Mouse (Mus musculus): ENCODE measurements around the gene Capn9. TPM values are rescaled to one million over a fixed set of nuclear protein-coding genes. Genes with fewer than 3 reads are reported as not detected.

Gene Capn9
- 0.09 TPM in 1 of 2 replicates, not detected in the other for polyA plus RNA-seq (2014; fragmentation: Nextera tagmentation; extraction: Ambion mirVana)

DNA sequence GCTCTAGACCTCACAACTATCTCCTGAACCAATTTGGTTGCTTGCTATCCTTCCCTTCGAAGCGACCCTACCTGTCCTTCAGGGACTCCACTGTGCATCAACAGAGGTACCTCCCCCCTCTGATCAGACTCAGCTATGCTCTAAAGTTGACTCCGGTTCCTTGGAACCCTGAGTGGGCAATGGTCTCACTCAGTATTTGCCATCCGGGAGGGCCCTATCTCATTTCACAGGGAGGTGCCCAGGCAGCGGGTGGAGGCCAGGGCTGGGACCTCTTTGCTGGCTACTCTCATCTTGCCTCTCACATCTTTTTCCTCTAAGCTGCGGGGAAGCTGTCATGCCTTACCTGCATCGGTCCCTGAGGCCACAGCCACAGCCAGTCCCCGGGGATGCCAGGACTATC, at the start of gene Capn9:
Gene Capn9 (plus strand): TSS at position 301 of the 400 bp plus-strand sequence.
- Histone ChIP-seq H3K4me1 (ENCODE audit: control insufficient read depth, insufficient read depth, low read length) (no peaks in the 10 kb centered on the region), H3K4me2 (ENCODE audit: low read depth) (no peak within 1 kb of the TSS), H3K27ac (ENCODE audit: low read depth, low read length) (no peak within 1 kb of the TSS), H3K9me3 (ENCODE audit: control insufficient read depth, low read length) (no peaks in the 10 kb centered on the region), H3K9ac (ENCODE audit: low read length) (no peak within 1 kb of the TSS), H3K27me3 (ENCODE audit: control insufficient read depth, insufficient read depth, low read length) (no peaks in the 10 kb centered on the region), H3K36me3 (ENCODE audit: control insufficient read depth, insufficient read depth, low read length) (no peaks in the 10 kb centered on the region), H3K4me3 (ENCODE audit: low read depth, low read length) (no peak within 1 kb of the TSS)
- 92% methylated on average over 8 of the region's 8 CpGs for WGBS
- ATAC-seq (ENCODE audit: insufficient read depth, low FRiP score, low TSS enrichment) (no peak), DNase-seq (ENCODE audit: low spot score) (no peak)

GRCm38 (mm10) chr8:124526261-124526660, 49.6 kb upstream of the Capn9 start:
- peaks cover 4% of the 10 kb centered on the region for H3K36me3 ChIP-seq (ENCODE audit: control insufficient read depth, insufficient read depth, low read length)
- 94% methylated on average over 11 of the region's 11 CpGs for WGBS
- no peak overlapping the region for H3K4me2 ChIP-seq (ENCODE audit: low read depth)
- no peak overlapping the region for H3K27ac ChIP-seq (ENCODE audit: low read depth, low read length)
- no peak overlapping the region for H3K9ac ChIP-seq (ENCODE audit: low read length)
- DNase-seq (ENCODE audit: low spot score) (no peak), ATAC-seq (ENCODE audit: insufficient read depth, low FRiP score, low TSS enrichment) (no peak)
- peaks cover 6% of the 10 kb centered on the region for H3K4me1 ChIP-seq (ENCODE audit: control insufficient read depth, insufficient read depth, low read length)
- H3K27me3 ChIP-seq (ENCODE audit: control insufficient read depth, insufficient read depth, low read length): no peaks in the 10 kb centered on the region
- H3K4me3 ChIP-seq (ENCODE audit: low read depth, low read length): no peak overlapping the region
- H3K9me3 ChIP-seq (ENCODE audit: control insufficient read depth, low read length): no peaks in the 10 kb centered on the region

DNA sequence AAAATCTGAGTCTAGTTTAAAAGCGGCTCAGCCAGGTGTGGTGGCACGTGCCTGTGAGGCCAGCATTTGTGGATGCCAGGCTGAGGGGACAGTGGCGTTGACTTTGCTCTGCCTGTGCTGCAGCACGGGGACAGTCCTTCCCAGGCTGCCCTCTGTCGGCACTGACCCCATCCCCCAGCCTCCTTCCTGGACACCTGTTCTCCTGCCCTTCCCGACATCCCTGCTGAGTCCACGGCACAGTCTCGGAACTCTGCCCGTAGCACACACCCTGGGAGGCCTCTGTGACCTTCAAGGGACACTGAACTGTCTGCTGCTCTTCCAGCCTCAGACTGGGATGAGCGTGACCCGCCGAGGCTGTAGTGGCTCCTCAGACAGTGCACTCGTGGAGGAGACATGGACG, 45.8 kb upstream of the Capn9 start:
- H3K9me3 ChIP-seq (ENCODE audit: control insufficient read depth, low read length): no peaks in the 10 kb centered on the region
- H3K4me3 ChIP-seq (ENCODE audit: low read depth, low read length): no peak overlapping the region
- DNase-seq (ENCODE audit: low spot score) (no peak), ATAC-seq (ENCODE audit: insufficient read depth, low FRiP score, low TSS enrichment) (no peak)
- no peak overlapping the region for H3K27ac ChIP-seq (ENCODE audit: low read depth, low read length)
- H3K4me2 ChIP-seq (ENCODE audit: low read depth): no peak overlapping the region
- H3K36me3 ChIP-seq (ENCODE audit: control insufficient read depth, insufficient read depth, low read length): peaks cover 4% of the 10 kb centered on the region
- 87% methylated on average over 14 of the region's 14 CpGs for WGBS
- H3K9ac ChIP-seq (ENCODE audit: low read length): no peak overlapping the region
- H3K27me3 ChIP-seq (ENCODE audit: control insufficient read depth, insufficient read depth, low read length): no peaks in the 10 kb centered on the region
- H3K4me1 ChIP-seq (ENCODE audit: control insufficient read depth, insufficient read depth, low read length): no peaks in the 10 kb centered on the region

GRCm38 (mm10) chr8:124530556-124530955, 45.4 kb upstream of the Capn9 start:
- DNase-seq (ENCODE audit: low spot score) (no peak), ATAC-seq (ENCODE audit: insufficient read depth, low FRiP score, low TSS enrichment) (no peak)
- H3K4me1 ChIP-seq (ENCODE audit: control insufficient read depth, insufficient read depth, low read length): no peaks in the 10 kb centered on the region
- peaks cover 4% of the 10 kb centered on the region for H3K36me3 ChIP-seq (ENCODE audit: control insufficient read depth, insufficient read depth, low read length)
- no peak overlapping the region for H3K9ac ChIP-seq (ENCODE audit: low read length)
- 98% methylated on average over 7 of the region's 7 CpGs for WGBS
- H3K4me2 ChIP-seq (ENCODE audit: low read depth): no peak overlapping the region
- H3K4me3 ChIP-seq (ENCODE audit: low read depth, low read length): no peak overlapping the region
- no peaks in the 10 kb centered on the region for H3K9me3 ChIP-seq (ENCODE audit: control insufficient read depth, low read length)
- no peaks in the 10 kb centered on the region for H3K27me3 ChIP-seq (ENCODE audit: control insufficient read depth, insufficient read depth, low read length)
- H3K27ac ChIP-seq (ENCODE audit: low read depth, low read length): no peak overlapping the region

GRCm38 (mm10) chr8:124530996-124531395, 44.9 kb upstream of the Capn9 start:
- H3K36me3 ChIP-seq (ENCODE audit: control insufficient read depth, insufficient read depth, low read length): peaks cover 4% of the 10 kb centered on the region
- ATAC-seq (ENCODE audit: insufficient read depth, low FRiP score, low TSS enrichment) (no peak), DNase-seq (ENCODE audit: low spot score) (no peak)
- 95% methylated on average over 4 of the region's 4 CpGs for WGBS
- no peaks in the 10 kb centered on the region for H3K27me3 ChIP-seq (ENCODE audit: control insufficient read depth, insufficient read depth, low read length)
- no peak overlapping the region for H3K4me3 ChIP-seq (ENCODE audit: low read depth, low read length)
- H3K9me3 ChIP-seq (ENCODE audit: control insufficient read depth, low read length): no peaks in the 10 kb centered on the region
- no peak overlapping the region for H3K9ac ChIP-seq (ENCODE audit: low read length)
- no peaks in the 10 kb centered on the region for H3K4me1 ChIP-seq (ENCODE audit: control insufficient read depth, insufficient read depth, low read length)
- no peak overlapping the region for H3K4me2 ChIP-seq (ENCODE audit: low read depth)
- H3K27ac ChIP-seq (ENCODE audit: low read depth, low read length): no peak overlapping the region

DNA sequence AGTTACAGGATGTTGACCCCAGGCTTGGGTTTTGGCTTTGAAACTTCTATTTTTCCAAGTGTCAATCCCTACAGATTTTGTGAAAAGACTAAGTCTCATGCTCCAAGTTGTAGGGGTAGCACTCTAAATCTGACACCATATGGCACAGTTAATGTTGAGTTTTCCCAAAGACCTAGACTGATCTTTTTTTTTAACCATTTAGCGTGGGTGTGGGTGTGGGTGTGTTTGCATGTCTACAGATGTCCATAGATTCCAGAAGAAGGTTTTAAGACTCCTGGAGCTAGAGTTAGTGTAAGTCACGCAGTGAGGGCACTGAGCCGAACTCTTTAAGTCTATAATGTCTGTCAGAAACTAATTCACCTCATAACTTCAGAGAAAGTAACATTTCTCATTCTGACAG, 43.3 kb upstream of the Capn9 start:
- ATAC-seq (ENCODE audit: insufficient read depth, low FRiP score, low TSS enrichment): no peak
- WGBS: 93% methylated on average over 3 of the region's 3 CpGs
- H3K36me3 ChIP-seq (ENCODE audit: control insufficient read depth, insufficient read depth, low read length): peaks cover 4% of the 10 kb centered on the region

GRCm38 (mm10) chr8:124535451-124535850, 40.5 kb upstream of the Capn9 start:
- no peaks in the 10 kb centered on the region for H3K4me1 ChIP-seq (ENCODE audit: control insufficient read depth, insufficient read depth, low read length)
- H3K27ac ChIP-seq (ENCODE audit: low read depth, low read length): no peak overlapping the region
- no peak overlapping the region for H3K4me3 ChIP-seq (ENCODE audit: low read depth, low read length)
- WGBS: 87% methylated on average over 5 of the region's 5 CpGs
- H3K9me3 ChIP-seq (ENCODE audit: control insufficient read depth, low read length): no peaks in the 10 kb centered on the region
- H3K27me3 ChIP-seq (ENCODE audit: control insufficient read depth, insufficient read depth, low read length): no peaks in the 10 kb centered on the region
- H3K9ac ChIP-seq (ENCODE audit: low read length): no peak overlapping the region
- ATAC-seq (ENCODE audit: insufficient read depth, low FRiP score, low TSS enrichment) (no peak), DNase-seq (ENCODE audit: low spot score) (no peak)
- peaks cover 2% of the 10 kb centered on the region for H3K36me3 ChIP-seq (ENCODE audit: control insufficient read depth, insufficient read depth, low read length)
- no peak overlapping the region for H3K4me2 ChIP-seq (ENCODE audit: low read depth)

More for the DNA sequence above, 43.3 kb upstream of the Capn9 start:
- Histone ChIP-seq H3K27ac (ENCODE audit: low read depth, low read length) (no peak overlapping the region), H3K9me3 (ENCODE audit: control insufficient read depth, low read length) (no peaks in the 10 kb centered on the region), H3K4me1 (ENCODE audit: control insufficient read depth, insufficient read depth, low read length) (no peaks in the 10 kb centered on the region), H3K27me3 (ENCODE audit: control insufficient read depth, insufficient read depth, low read length) (no peaks in the 10 kb centered on the region), H3K4me2 (ENCODE audit: low read depth) (no peak overlapping the region), H3K4me3 (ENCODE audit: low read depth, low read length) (no peak overlapping the region), H3K9ac (ENCODE audit: low read length) (no peak overlapping the region)
- DNase-seq (ENCODE audit: low spot score): no peak

DNA sequence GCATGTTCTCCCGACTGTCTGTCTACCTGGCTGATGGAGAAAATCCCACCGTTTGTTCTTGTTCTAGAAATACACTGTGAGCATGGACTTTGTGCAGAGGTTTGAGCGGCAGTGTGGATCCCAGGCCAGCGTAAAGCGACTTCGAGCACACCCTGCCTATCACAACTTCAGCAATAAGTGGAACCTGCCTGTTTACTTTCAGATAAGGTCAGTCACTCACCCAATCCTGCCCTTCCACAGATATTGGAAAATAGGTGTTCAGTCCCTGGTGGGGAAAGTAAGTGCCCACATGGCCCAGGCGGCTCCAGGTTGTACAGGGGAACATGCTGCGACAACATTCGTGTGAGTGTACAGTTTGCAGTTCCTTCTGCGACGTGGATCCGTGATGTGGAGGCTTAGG, 35.0 kb upstream of the Capn9 start:
- H3K9ac ChIP-seq (ENCODE audit: low read length): no peak overlapping the region
- no peaks in the 10 kb centered on the region for H3K4me1 ChIP-seq (ENCODE audit: control insufficient read depth, insufficient read depth, low read length)
- no peaks in the 10 kb centered on the region for H3K27me3 ChIP-seq (ENCODE audit: control insufficient read depth, insufficient read depth, low read length)
- 93% methylated on average over 12 of the region's 12 CpGs for WGBS
- peaks cover 10% of the 10 kb centered on the region for H3K36me3 ChIP-seq (ENCODE audit: control insufficient read depth, insufficient read depth, low read length)
- H3K27ac ChIP-seq (ENCODE audit: low read depth, low read length): no peak overlapping the region
- no peak for ATAC-seq (ENCODE audit: insufficient read depth, low FRiP score, low TSS enrichment)
- no peak for DNase-seq (ENCODE audit: low spot score)
- H3K9me3 ChIP-seq (ENCODE audit: control insufficient read depth, low read length): no peaks in the 10 kb centered on the region
- no peak overlapping the region for H3K4me3 ChIP-seq (ENCODE audit: low read depth, low read length)
- no peak overlapping the region for H3K4me2 ChIP-seq (ENCODE audit: low read depth)

DNA sequence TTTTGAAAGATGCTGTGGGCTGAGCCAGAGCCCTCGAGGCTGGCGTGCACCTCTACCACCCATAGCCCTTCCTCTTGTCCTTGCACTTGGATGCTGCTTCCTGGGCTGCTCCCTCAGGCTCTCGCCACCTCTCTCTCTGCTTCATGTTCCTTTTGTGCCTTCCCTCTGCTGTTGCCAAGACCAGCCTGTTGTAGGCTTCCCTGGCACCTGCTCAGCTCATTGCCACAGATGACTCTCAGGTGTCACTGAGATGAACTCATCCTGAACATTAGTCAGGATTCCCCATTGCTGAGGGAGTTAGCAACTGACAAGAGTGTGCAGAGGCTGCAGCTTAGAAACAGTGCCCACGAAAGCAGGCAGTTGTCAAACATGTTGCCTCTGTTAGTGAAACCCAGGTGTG, 33.9 kb upstream of the Capn9 start:
- H3K4me3 ChIP-seq (ENCODE audit: low read depth, low read length): no peak overlapping the region
- no peak overlapping the region for H3K4me2 ChIP-seq (ENCODE audit: low read depth)
- no peaks in the 10 kb centered on the region for H3K4me1 ChIP-seq (ENCODE audit: control insufficient read depth, insufficient read depth, low read length)
- peaks cover 15% of the 10 kb centered on the region for H3K36me3 ChIP-seq (ENCODE audit: control insufficient read depth, insufficient read depth, low read length)
- H3K27ac ChIP-seq (ENCODE audit: low read depth, low read length): no peak overlapping the region
- no peak for DNase-seq (ENCODE audit: low spot score)
- no peak for ATAC-seq (ENCODE audit: insufficient read depth, low FRiP score, low TSS enrichment)
- H3K9ac ChIP-seq (ENCODE audit: low read length): no peak overlapping the region
- no peaks in the 10 kb centered on the region for H3K9me3 ChIP-seq (ENCODE audit: control insufficient read depth, low read length)
- 87% methylated on average over 4 of the region's 4 CpGs for WGBS
- H3K27me3 ChIP-seq (ENCODE audit: control insufficient read depth, insufficient read depth, low read length): no peaks in the 10 kb centered on the region

All from neural tube, embryonic 11.5 days (tissue).